Mouse (Mus musculus) MEL (cell line): ENCODE results near the gene Map7. TPM values are rescaled to one million over a fixed set of nuclear protein-coding genes. Genes with fewer than 3 reads are reported as not detected.

Source experiments
- DNase-seq: peaks from one replicate; pipeline ENCODE4 v3.0.0; 2011; ENCODE audit warnings: low read depth, low spot score
- H3K27ac ChIP-seq: 2 replicates; pipeline ENCODE4 v1.5.1; 2012; ENCODE audit warnings: low read depth, mild to moderate bottlenecking, control low read depth, low read length, moderate library complexity; ENCODE audit not compliant: control insufficient read depth
- H3K27me3 ChIP-seq, 2 experiments: fragments of 150-350 bp in 1 of 2; sonication (generic) in 1 of 2; 2 replicates each; pipeline ENCODE4 v1.6.1; 2012; ENCODE audit warnings: low read length in 2 of 2, mild to moderate bottlenecking in 2 of 2, improper control_type of control experiment in 1 of 2, moderate library complexity in 1 of 2; ENCODE audit not compliant: insufficient read depth in 2 of 2, control insufficient read depth in 1 of 2
- H3K36me3 ChIP-seq, 2 experiments: 2 replicates each; pipeline ENCODE4 v1.6.1; 2012 to 2014; ENCODE audit warnings: low read length in 2 of 2, improper control_type of control experiment in 1 of 2, inconsistent platforms in 1 of 2, mild to moderate bottlenecking in 1 of 2; ENCODE audit not compliant: insufficient read depth in 2 of 2, control insufficient read depth in 1 of 2
- H3K4me1 ChIP-seq, 2 experiments: fragments of 150-350 bp in 1 of 2; sonication (generic) in 1 of 2; 2 replicates each; pipeline ENCODE4 v1.6.1; 2012; ENCODE audit warnings: low read length in 2 of 2, improper control_type of control experiment in 1 of 2, mild to moderate bottlenecking in 1 of 2; ENCODE audit not compliant: insufficient read depth in 2 of 2, control insufficient read depth in 1 of 2
- H3K4me3 ChIP-seq, 2 experiments: fragments of 150-350 bp in 1 of 2; sonication (generic) in 1 of 2; 2 replicates each; pipeline ENCODE4 v1.5.1; 2012; ENCODE audit warnings: low read depth in 2 of 2, low read length in 2 of 2, mild to moderate bottlenecking in 2 of 2, moderate library complexity in 2 of 2, control low read depth in 1 of 2, improper control_type of control experiment in 1 of 2; ENCODE audit not compliant: control insufficient read depth in 1 of 2, insufficient read depth in 1 of 2
- H3K79me2 ChIP-seq: 2 replicates; pipeline ENCODE4 v1.6.1; 2012; ENCODE audit warnings: mild to moderate bottlenecking, low read length, moderate library complexity; ENCODE audit not compliant: control insufficient read depth, poor library complexity, insufficient read depth
- H3K9ac ChIP-seq: 2 replicates; pipeline ENCODE4 v1.6.1; 2012; ENCODE audit warnings: low read depth, mild to moderate bottlenecking, control low read depth, low read length, moderate library complexity; ENCODE audit not compliant: control insufficient read depth, poor library complexity, severe bottlenecking
- H3K9me3 ChIP-seq: fragments of 150-350 bp; sonication (generic); replicated peaks from 2 replicates; pipeline ENCODE4 v1.6.1; 2012; ENCODE audit warnings: mild to moderate bottlenecking, low read length, improper control_type of control experiment, moderate library complexity; ENCODE audit not compliant: insufficient read depth
- BHLHE40 ChIP-seq: IDR thresholded peaks from 2 replicates; pipeline ENCODE4 v1.6.1; 2012; ENCODE audit warnings: low read depth, mild to moderate bottlenecking, inconsistent platforms, low read length, improper control_type of control experiment, borderline replicate concordance
- EP300 ChIP-seq, 2 experiments: IDR thresholded peaks; 2 replicates each; pipeline ENCODE4 v1.6.1; 2011; ENCODE audit warnings: improper control_type of control experiment in 2 of 2, low read length in 2 of 2, low read depth in 1 of 2, mild to moderate bottlenecking in 1 of 2
- GABPA ChIP-seq: IDR thresholded peaks from 2 replicates; pipeline ENCODE4 v1.6.1; 2012; ENCODE audit warnings: low read depth, mild to moderate bottlenecking, inconsistent platforms, low read length, improper control_type of control experiment, moderate library complexity
- GATA1 ChIP-seq: IDR thresholded peaks from 2 replicates; pipeline ENCODE4 v1.6.1; 2011; ENCODE audit warnings: low read depth, low read length, improper control_type of control experiment
- KAT2A ChIP-seq: conservative IDR thresholded peaks from 2 replicates; pipeline ENCODE4 v1.6.1; 2012; ENCODE audit warnings: low read depth, low read length, improper control_type of control experiment, inconsistent platforms
- MAZ ChIP-seq: IDR thresholded peaks from 2 replicates; pipeline ENCODE4 v1.6.1; 2012; ENCODE audit warnings: low read depth, mild to moderate bottlenecking, inconsistent platforms, low read length, improper control_type of control experiment
- MXI1 ChIP-seq: IDR thresholded peaks from 2 replicates; pipeline ENCODE4 v1.6.1; 2011; ENCODE audit warnings: mild to moderate bottlenecking, low read depth, low read length, improper control_type of control experiment
- NRF1 ChIP-seq: IDR thresholded peaks from 2 replicates; pipeline ENCODE4 v1.6.1; 2014; ENCODE audit warnings: low read depth, mild to moderate bottlenecking, inconsistent platforms, low read length, improper control_type of control experiment, moderate library complexity; ENCODE audit not compliant: poor library complexity, insufficient read depth, severe bottlenecking
- POLR2A ChIP-seq, 2 experiments: IDR thresholded peaks; 2 replicates each; pipeline ENCODE4 v1.6.1; 2011 to 2012; ENCODE audit warnings: low read length in 2 of 2, mild to moderate bottlenecking in 2 of 2, control low read depth in 1 of 2, improper control_type of control experiment in 1 of 2, low read depth in 1 of 2, moderate library complexity in 1 of 2; ENCODE audit not compliant: control insufficient read depth in 1 of 2, insufficient read depth in 1 of 2, poor library complexity in 1 of 2
- RCOR1 ChIP-seq: IDR thresholded peaks from 2 replicates; pipeline ENCODE4 v1.6.1; 2012; ENCODE audit warnings: low read depth, mild to moderate bottlenecking, inconsistent platforms, low read length, improper control_type of control experiment
- SMC3 ChIP-seq: IDR thresholded peaks from 2 replicates; pipeline ENCODE4 v1.6.1; 2011; ENCODE audit warnings: low read depth, low read length, improper control_type of control experiment
- TBP ChIP-seq: IDR thresholded peaks from 2 replicates; pipeline ENCODE4 v1.8.0; 2011; ENCODE audit warnings: low read depth, low read length, improper control_type of control experiment
- UBTF ChIP-seq: IDR thresholded peaks from 2 replicates; pipeline ENCODE4 v1.6.1; 2012; ENCODE audit warnings: low read depth, mild to moderate bottlenecking, inconsistent platforms, low read length, improper control_type of control experiment, moderate library complexity, borderline replicate concordance; ENCODE audit not compliant: insufficient read depth
- USF2 ChIP-seq, 2 experiments: IDR thresholded peaks; 2 replicates each; pipeline ENCODE4 v1.6.1; 2011 to 2012; ENCODE audit warnings: improper control_type of control experiment in 2 of 2, low read length in 2 of 2, borderline replicate concordance in 1 of 2, inconsistent platforms in 1 of 2, low read depth in 1 of 2, mild to moderate bottlenecking in 1 of 2; ENCODE audit not compliant: insufficient read depth in 1 of 2
- ZKSCAN1 ChIP-seq: IDR thresholded peaks from 2 replicates; pipeline ENCODE4 v1.6.1; 2012; ENCODE audit warnings: low read depth, mild to moderate bottlenecking, inconsistent platforms, low read length, improper control_type of control experiment, moderate library complexity
- ZMIZ1 ChIP-seq: IDR thresholded peaks from 2 replicates; pipeline ENCODE4 v1.6.1; 2012; ENCODE audit warnings: low read depth, mild to moderate bottlenecking, inconsistent platforms, low read length, improper control_type of control experiment, moderate library complexity
- ZNF384 ChIP-seq: IDR thresholded peaks from 2 replicates; pipeline ENCODE4 v1.6.1; 2012; ENCODE audit warnings: low read depth, mild to moderate bottlenecking, inconsistent platforms, low read length, improper control_type of control experiment
- polyA plus RNA-seq, 2 experiments: library from polyadenylated mRNA; stranded (reverse) in 1 of 2; unstranded in 1 of 2; fragments of >175 nt in 1 of 2; fragments of >200 nt in 1 of 2; gene quantifications; 2 replicates each; pipeline versions ENCODE4 v1.2.1 to v1.2.4; 2012; ENCODE audit warnings: low replicate concordance in 2 of 2, low read depth in 1 of 2; ENCODE audit not compliant: insufficient read length in 2 of 2, insufficient read depth in 1 of 2, missing spikeins in 1 of 2
- total RNA-seq: library from RNA; depleted of rRNA; stranded (reverse); fragments of 300-350 nt; gene quantifications from 2 replicates; pipeline ENCODE4 v1.2.3, GENCODE M21; 2012

Gene Map7
- total and polyA plus RNA-seq, 3 experiments, result 3.1 to 9.5 TPM; not detected in 1

DNA sequence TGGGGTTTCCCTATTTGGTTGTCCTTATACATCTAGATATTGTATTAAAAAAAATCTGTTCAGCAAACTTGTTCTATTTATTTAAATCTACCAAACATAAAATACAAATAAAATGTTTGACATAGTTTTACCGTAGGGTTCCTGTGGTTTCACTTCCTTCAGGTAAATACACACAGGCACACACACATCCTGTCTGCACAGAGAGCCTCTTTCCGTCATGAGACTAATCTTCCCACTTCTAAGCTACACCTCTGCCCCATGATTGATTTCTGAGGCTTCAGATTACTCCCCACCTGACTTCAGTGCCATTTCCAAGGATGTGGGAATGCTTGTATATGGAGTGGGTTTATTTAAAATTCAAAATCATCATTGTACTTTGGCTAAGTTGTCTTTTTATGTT, 133.2 kb downstream of the Map7 start:
- Histone ChIP-seq H3K9ac (no peak overlapping the region), H3K27me3 (no peaks in the 10 kb centered on the region; a peak in 1 of 4 replicates), H3K4me3 (no peak overlapping the region), H3K4me1 (no peaks in the 10 kb centered on the region), H3K27ac (no peak overlapping the region), H3K79me2 (no peaks in the 10 kb centered on the region), H3K9me3 (no peaks in the 10 kb centered on the region), H3K36me3 (no peaks in the 10 kb centered on the region)
- DNase-seq, result no peak
- TF ChIP-seq EP300 (IDR thresholded peaks at IDR 0.05; ENCODE audit: low read depth in 1 of 2, low read length in 2 of 2) (no peak), GATA1 (no peak), KAT2A (no peak), ZMIZ1 (no peak), ZKSCAN1 (no peak)

DNA sequence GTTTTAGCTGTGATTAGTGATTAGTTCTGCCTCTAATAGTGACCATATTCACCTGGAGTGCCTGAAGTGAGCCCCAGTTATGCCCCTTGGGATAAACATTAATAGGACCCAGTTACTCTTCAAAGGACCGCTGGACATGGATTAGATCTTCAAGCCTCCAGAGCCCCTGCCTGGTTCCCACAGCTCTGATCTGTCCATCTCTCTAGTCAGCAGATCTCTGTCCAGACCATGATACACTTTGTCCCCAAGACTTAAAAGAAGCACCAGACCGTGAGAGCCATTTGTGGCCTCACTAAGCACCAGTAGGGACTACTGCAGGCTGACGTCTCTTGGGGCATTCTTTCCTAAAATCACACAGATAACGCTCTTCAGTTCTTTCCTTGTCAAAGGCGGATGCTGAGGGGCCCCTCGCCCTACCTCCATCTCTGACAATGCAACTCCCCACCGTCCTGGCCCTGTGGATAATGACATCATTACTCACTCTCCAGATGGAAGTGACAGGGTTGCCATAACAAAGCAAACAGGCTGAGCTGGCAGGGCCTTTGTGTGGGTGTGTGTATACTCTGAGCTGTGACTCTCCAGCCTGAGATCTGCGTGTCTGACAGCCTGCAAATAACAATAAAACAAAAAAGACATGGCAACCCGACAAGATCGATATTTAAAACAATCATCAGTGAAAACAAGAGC, 137.2 kb downstream of the Map7 start:
- Histone ChIP-seq H3K27me3 (no peaks in the 10 kb centered on the region; a peak in 1 of 4 replicates), H3K9ac (no peak overlapping the region), H3K4me1 (no peaks in the 10 kb centered on the region), H3K9me3 (no peaks in the 10 kb centered on the region), H3K27ac (no peak overlapping the region), H3K36me3 (no peaks in the 10 kb centered on the region), H3K79me2 (no peaks in the 10 kb centered on the region), H3K4me3 (no peak overlapping the region)
- DNase-seq, result no peak
- TF ChIP-seq SMC3 (no peak), TBP (no peak), GABPA (no peak), KAT2A (no peak), POLR2A (IDR thresholded peaks at IDR 0.05; ENCODE audit: control insufficient read depth in 1 of 2, insufficient read depth in 1 of 2, low read depth in 1 of 2, low read length in 2 of 2, poor library complexity in 1 of 2) (no peak), MXI1 (no peak), EP300 (IDR thresholded peaks at IDR 0.05; ENCODE audit: low read depth in 1 of 2, low read length in 2 of 2) (no peak), BHLHE40 (no peak), ZNF384 (no peak), UBTF (no peak), MAZ (no peak), USF2 (IDR thresholded peaks at IDR 0.05; ENCODE audit: borderline replicate concordance in 1 of 2, insufficient read depth in 1 of 2, low read depth in 1 of 2, low read length in 2 of 2) (no peak), NRF1 (no peak), RCOR1 (no peak)
